Mouse (Mus musculus) stomach, postnatal 0 days (tissue): Measurements from ENCODE around the gene Appl2. TPM values are rescaled to one million over a fixed set of nuclear protein-coding genes. Genes with fewer than 3 reads are reported as not detected.

Source experiments
- ATAC-seq: fragments of 200-750 bp; cut with Nextera tagmentation; 2 replicates; pipeline ENCODE4 v1.8.0; 2017; ENCODE audit not compliant: low FRiP score, low TSS enrichment
- DNase-seq: peaks from one replicate; pipeline ENCODE4 v3.0.0-alpha.2; 2016; ENCODE audit warnings: low spot score
- H3K27ac ChIP-seq: fragments of 300-500 bp; sonication (generic); replicated peaks from 2 replicates; pipeline ENCODE4 v1.5.1; 2014; ENCODE audit warnings: mild to moderate bottlenecking, control low read depth
- H3K27me3 ChIP-seq: fragments of 300-500 bp; sonication (generic); 2 replicates; pipeline ENCODE4 v1.6.1; 2014; ENCODE audit warnings: low read length; ENCODE audit not compliant: control insufficient read depth, insufficient read depth
- H3K36me3 ChIP-seq: fragments of 300-500 bp; sonication (generic); 2 replicates; pipeline ENCODE4 v1.6.1; 2014; ENCODE audit warnings: low read length, mixed read lengths; ENCODE audit not compliant: control insufficient read depth, insufficient read depth
- H3K4me1 ChIP-seq: fragments of 300-500 bp; sonication (generic); replicated peaks from 2 replicates; pipeline ENCODE4 v1.6.1; 2014; ENCODE audit warnings: antibody characterized with exemption; ENCODE audit not compliant: control insufficient read depth, insufficient read depth
- H3K4me2 ChIP-seq: fragments of 300-500 bp; sonication (generic); replicated peaks from 2 replicates; pipeline ENCODE4 v1.6.1; 2014; ENCODE audit warnings: low read depth, mild to moderate bottlenecking, control low read depth, moderate library complexity
- H3K4me3 ChIP-seq: fragments of 300-500 bp; sonication (generic); 2 replicates; pipeline ENCODE4 v1.5.1; 2014; ENCODE audit warnings: low read depth, low read length, control low read depth
- H3K9ac ChIP-seq: fragments of 300-500 bp; sonication (generic); 2 replicates; pipeline ENCODE4 v1.6.1; 2014; ENCODE audit warnings: mild to moderate bottlenecking, low read length, control low read depth, mixed read lengths
- H3K9me3 ChIP-seq: fragments of 300-500 bp; sonication (generic); 2 replicates; pipeline ENCODE4 v1.6.1; 2016; ENCODE audit warnings: low read length; ENCODE audit not compliant: control insufficient read depth
- CTCF ChIP-seq: IDR thresholded peaks from 2 replicates; pipeline ENCODE4 v1.5.1; 2016; ENCODE audit warnings: antibody characterized with exemption, low read depth, mild to moderate bottlenecking, moderate library complexity
- EP300 ChIP-seq: optimal IDR thresholded peaks from 2 replicates; pipeline ENCODE3; 2016; ENCODE audit warnings: antibody characterized with exemption
- WGBS: fragments of 180-500 bp; shearing (Covaris S2); extraction: QIAGEN DNeasy Blood & Tissue Kit; methylation state at CpG from one replicate; pipeline ENCODE4 v1.1.7; 2014; 5-methylcytosine and 5-hydroxymethylcytosine counted together
- polyA plus RNA-seq: library from polyadenylated mRNA; unstranded; fragments of >200 nt; fragmentation: Nextera tagmentation; extraction: Ambion mirVana; gene quantifications from 2 replicates; pipeline ENCODE4 v1.2.1, GENCODE M21; 2015

Appl2 gene
- polyA plus RNA-seq, 1 experiment from 2014 or later = 34.3 TPM

- no peak overlapping the region for H3K4me2 ChIP-seq
- no peak overlapping the region for H3K9ac ChIP-seq
- H3K4me3 ChIP-seq = no peak overlapping the region
- no peak for TF ChIP-seq CTCF
- TF ChIP-seq EP300 = no peak
- peaks cover 7% of the 10 kb centered on the region; the same call in 1 of the 2 replicates for H3K36me3 ChIP-seq
- DNase-seq (no peak), ATAC-seq (peak; percentile 55; the same call in 1 of the 2 replicates)
- H3K27me3 ChIP-seq = no peaks in the 10 kb centered on the region
- peak overlapping the region; percentile 35; the same call in 1 of the 2 replicates for H3K27ac ChIP-seq
- H3K9me3 ChIP-seq = no peaks in the 10 kb centered on the region
- WGBS = 78% methylated on average over 5 of the region's 5 CpGs
- H3K4me1 ChIP-seq = no peaks in the 10 kb centered on the region
Observed at GRCm38 (mm10) chr10:83629878-83630277, 18.7 kb downstream of the Appl2 start.

GRCm38 (mm10) chr10:83629190-83629781 lies 19.3 kb downstream of the Appl2 start:
- Histone ChIP-seq H3K9me3 (no peaks in the 10 kb centered on the region), H3K4me2 (no peak overlapping the region), H3K27ac (peak overlapping the region; percentile 35; the same call in 1 of the 2 replicates), H3K9ac (no peak overlapping the region), H3K27me3 (no peaks in the 10 kb centered on the region), H3K4me3 (no peak overlapping the region), H3K36me3 (peaks cover 7% of the 10 kb centered on the region; the same call in 1 of the 2 replicates), H3K4me1 (no peaks in the 10 kb centered on the region)
- ATAC-seq (0 out of 2 replicates have a peak, but pooled peaks have one; percentile 19), DNase-seq (peak; percentile 40)
- WGBS = 66% methylated on average over 12 of the region's 12 CpGs
- TF ChIP-seq EP300 (no peak), CTCF (no peak)

- Histone ChIP-seq H3K36me3 (peaks cover 7% of the 10 kb centered on the region; the same call in 1 of the 2 replicates), H3K27ac (no peak overlapping the region), H3K4me1 (no peaks in the 10 kb centered on the region), H3K27me3 (no peaks in the 10 kb centered on the region), H3K4me2 (no peak overlapping the region), H3K9ac (no peak overlapping the region), H3K9me3 (no peaks in the 10 kb centered on the region), H3K4me3 (no peak overlapping the region)
- WGBS = 76% methylated on average over 4 of the region's 4 CpGs
- no peak for TF ChIP-seq EP300
- no peak for TF ChIP-seq CTCF
- no peak for DNase-seq
- no peak for ATAC-seq
Observed at GRCm38 (mm10) chr10:83628241-83628640, 20.3 kb downstream of the Appl2 start.

GRCm38 (mm10) chr10:83627113-83627687 lies 21.3 kb downstream of the Appl2 start:
- no peak overlapping the region for H3K27ac ChIP-seq
- H3K36me3 ChIP-seq = peaks cover 7% of the 10 kb centered on the region; the same call in 1 of the 2 replicates
- H3K4me1 ChIP-seq = no peaks in the 10 kb centered on the region
- H3K4me2 ChIP-seq = no peak overlapping the region
- ATAC-seq = no peak
- no peak for DNase-seq
- TF ChIP-seq CTCF (no peak), EP300 (no peak)
- no peaks in the 10 kb centered on the region for H3K27me3 ChIP-seq
- WGBS = 94% methylated on average over 9 of the region's 9 CpGs
- H3K4me3 ChIP-seq = no peak overlapping the region
- no peaks in the 10 kb centered on the region for H3K9me3 ChIP-seq
- H3K9ac ChIP-seq = no peak overlapping the region

DNA sequence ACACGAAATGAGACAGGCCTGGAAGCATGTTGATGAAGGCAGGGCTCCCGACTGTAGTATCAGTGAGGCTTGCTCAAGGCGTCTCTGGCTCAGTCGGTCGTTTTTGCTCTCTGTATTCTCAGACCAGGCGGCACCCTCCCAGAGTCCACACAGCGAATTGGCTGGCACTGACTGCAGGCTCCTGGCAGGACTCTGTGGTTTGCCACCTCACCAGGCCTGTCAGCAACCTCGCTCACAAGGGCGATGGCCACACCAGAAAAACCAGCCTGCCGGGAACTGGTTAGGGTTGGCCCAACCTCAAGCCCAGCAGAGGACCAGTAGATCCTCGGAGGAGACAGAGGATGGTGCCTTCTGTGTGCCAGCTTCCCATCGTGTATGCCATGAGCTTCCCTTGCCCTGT lies 23.7 kb downstream of the Appl2 start:
- Histone ChIP-seq H3K4me2 (no peak overlapping the region), H3K4me1 (no peaks in the 10 kb centered on the region), H3K9ac (no peak overlapping the region), H3K9me3 (no peaks in the 10 kb centered on the region), H3K4me3 (no peak overlapping the region), H3K36me3 (peaks cover 11% of the 10 kb centered on the region; the same call in 1 of the 2 replicates), H3K27ac (0 out of 2 replicates have a peak overlapping the region, but pooled peaks have one; percentile 30), H3K27me3 (no peaks in the 10 kb centered on the region)
- ATAC-seq (peak; percentile 74), DNase-seq (peak; percentile 75)
- no peak for TF ChIP-seq CTCF
- TF ChIP-seq EP300 = no peak
- 72% methylated on average over 12 of the region's 12 CpGs for WGBS

DNA sequence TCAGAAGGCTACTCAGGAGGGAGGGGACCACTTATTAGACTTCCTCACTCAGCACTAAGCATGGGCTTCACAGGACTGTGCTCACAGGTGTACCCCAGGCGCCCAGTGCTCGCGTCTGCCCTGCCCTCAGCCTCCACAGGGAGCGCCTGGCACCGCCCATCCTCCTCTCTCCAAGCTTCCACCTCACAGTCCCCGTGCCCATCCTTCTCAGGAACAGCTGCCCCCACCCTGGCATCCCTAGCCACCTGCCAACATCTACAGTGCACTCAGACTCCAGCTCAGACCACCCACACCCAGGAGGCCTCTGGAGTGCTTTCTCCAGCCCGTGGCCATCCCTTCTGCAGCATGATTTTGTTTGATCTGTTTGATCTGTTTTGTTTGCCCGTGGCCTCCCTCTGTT lies 24.5 kb downstream of the Appl2 start:
- ATAC-seq (no peak), DNase-seq (peak; percentile 35)
- no peak overlapping the region for H3K4me3 ChIP-seq
- H3K27me3 ChIP-seq = no peaks in the 10 kb centered on the region
- no peak overlapping the region for H3K4me2 ChIP-seq
- H3K4me1 ChIP-seq = no peaks in the 10 kb centered on the region
- no peaks in the 10 kb centered on the region for H3K9me3 ChIP-seq
- H3K36me3 ChIP-seq = peaks cover 9% of the 10 kb centered on the region; the same call in 1 of the 2 replicates
- peak; percentile 8; the same call in 1 of the 2 replicates for TF ChIP-seq CTCF
- no peak for TF ChIP-seq EP300
- H3K9ac ChIP-seq = no peak overlapping the region
- no peak overlapping the region; the same call in 1 of the 2 replicates for H3K27ac ChIP-seq
- WGBS = 51% methylated on average over 8 of the region's 8 CpGs
